Mouse (Mus musculus) liver, embryonic 12.5 days (tissue): ENCODE measurements at regions not wholly inside any gene's neighbourhood (a gene's known extent, or its start where the extent isn't known, plus 50 kb on each side); places are given as distances from the start of the nearest gene placed in this dataset.
A peak's percentile ranks its signal among the peaks of the same experiment; 100 is the strongest.

Experiments used
- microRNA counts: library from miRNA; unstranded; fragments of <30 nt; microRNA quantifications from one replicate; lab custom pipeline; 2017
- microRNA-seq: library from miRNA; unstranded; fragments of <30 nt; microRNA quantifications from one replicate; pipeline ENCODE4, GENCODE M21; 2017

MicroRNAs encoded in the stretch of these regions (microRNA counts, 519-probe panel; counts per million panel counts)
- microRNA mmu-miR-184 (lab: Ali Mortazavi, UCI) = 582 counts per million, percentile 70 among the panel's probes with 10 or more counts

Small RNA genes in the stretch of these regions (microRNA-seq; reads per million reads assigned to microRNA genes)
- gene Mir184 = 22.5 reads per million, percentile 32 among the genes with 10 or more reads in this experiment
